Mouse (Mus musculus) cerebellum, postnatal 36 days (tissue): ENCODE measurements around the gene Cradd.

Experiments used
- DNase-seq, 2 experiments: peaks; one replicate each; pipeline ENCODE4 v3.0.0; 2021 to 2022; ENCODE audit warnings: mixed read lengths in 2 of 2

The Cradd gene

GRCm38 (mm10) chr10:95332596-95332995, 8.7 kb upstream of the Cradd start:
- DNase-seq, result no peak

GRCm38 (mm10) chr10:95330375-95331363, 6.7 kb upstream of the Cradd start:
- DNase-seq, result no peak

- DNase-seq, result no peak
Observed at GRCm38 (mm10) chr10:95329884-95330283, 6.0 kb upstream of the Cradd start.

- DNase-seq, result no peak
Observed at GRCm38 (mm10) chr10:95324278-95324631, 322 bp upstream of the Cradd start.

GRCm38 (mm10) chr10:95322076-95323070, 1.6 kb downstream of the Cradd start:
- peak; percentile 87 for DNase-seq

- no peak for DNase-seq
Observed at GRCm38 (mm10) chr10:95319001-95319400, 4.9 kb downstream of the Cradd start.

- no peak for DNase-seq
Observed at GRCm38 (mm10) chr10:95318392-95318708, 5.6 kb downstream of the Cradd start.

GRCm38 (mm10) chr10:95317581-95318391, 6.1 kb downstream of the Cradd start:
- DNase-seq, result no peak

GRCm38 (mm10) chr10:95317091-95317490, 6.8 kb downstream of the Cradd start:
- no peak for DNase-seq

- DNase-seq, result no peak
Observed at GRCm38 (mm10) chr10:95316675-95317074, 7.3 kb downstream of the Cradd start.

GRCm38 (mm10) chr10:95315801-95316474, 8.0 kb downstream of the Cradd start:
- no peak for DNase-seq

- DNase-seq, result no peak
Observed at GRCm38 (mm10) chr10:95315321-95315720, 8.6 kb downstream of the Cradd start.

- no peak for DNase-seq
Observed at GRCm38 (mm10) chr10:95314019-95314418, 9.9 kb downstream of the Cradd start.

- DNase-seq, result no peak
Observed at GRCm38 (mm10) chr10:95313524-95313923, 10.4 kb downstream of the Cradd start.

- no peak for DNase-seq
Observed at GRCm38 (mm10) chr10:95310688-95311441, 13.1 kb downstream of the Cradd start.

GRCm38 (mm10) chr10:95309412-95310322, 14.3 kb downstream of the Cradd start:
- DNase-seq, result no peak

GRCm38 (mm10) chr10:95308991-95309390, 14.9 kb downstream of the Cradd start:
- DNase-seq, result no peak

- DNase-seq, result no peak
Observed at GRCm38 (mm10) chr10:95307916-95308315, 16.0 kb downstream of the Cradd start.

- DNase-seq, result no peak
Observed at GRCm38 (mm10) chr10:95306824-95307552, 16.9 kb downstream of the Cradd start.
